24 mouse cellular contexts compared by ENCODE assay signal in genomic region chr12:88473796-88474195, GRCm38 (mm10).
"Had no signal": no experiment of that assay in that cellular context is flagged by ENCODE, and none has a peak within 500 bp of the region (broad histone marks: within the 10 kb centered on the region; RNA-seq: fewer than 3 reads in every experiment).

No protein-coding gene starts in this region.

- H3K9me3 ChIP-seq: heart, embryonic 10.5 days; heart, embryonic 12.5 days; hindbrain, embryonic 13.5 days; hindbrain, embryonic 15.5 days; kidney, embryonic 15.5 days; limb, embryonic 13.5 days; limb, embryonic 15.5 days; liver, embryonic 12.5 days had no signal

- H3K4me3 ChIP-seq: heart, embryonic 10.5 days; heart, embryonic 12.5 days; hindbrain, embryonic 13.5 days; hindbrain, embryonic 15.5 days; kidney, embryonic 15.5 days; limb, embryonic 13.5 days; limb, embryonic 15.5 days; liver, embryonic 12.5 days had no signal

- H3K4me1 ChIP-seq: heart, embryonic 10.5 days; heart, embryonic 12.5 days; hindbrain, embryonic 13.5 days; hindbrain, embryonic 15.5 days; kidney, embryonic 15.5 days; limb, embryonic 13.5 days; limb, embryonic 15.5 days had no signal

- DNase-seq: gastrocnemius, postnatal 14 days; gastrocnemius, postnatal 36 days; heart, adult 18-20 months; heart, postnatal 10 days; kidney, adult 11 months; kidney, adult 2 months; kidney, adult 9 months; kidney, postnatal 14 days; kidney, postnatal 36 days; layer of hippocampus, adult 9-11 months; layer of hippocampus, postnatal 36 days; left cerebral cortex, postnatal 4 days had no signal

- H3K4me2 ChIP-seq: heart, embryonic 12.5 days; hindbrain, embryonic 13.5 days; hindbrain, embryonic 15.5 days; kidney, embryonic 15.5 days; limb, embryonic 13.5 days; limb, embryonic 15.5 days; liver, embryonic 12.5 days had no signal

- H3K36me3 ChIP-seq: heart, embryonic 10.5 days; heart, embryonic 12.5 days; hindbrain, embryonic 13.5 days; hindbrain, embryonic 15.5 days; kidney, embryonic 15.5 days; limb, embryonic 13.5 days; limb, embryonic 15.5 days; liver, embryonic 12.5 days had no signal

- H3K27ac ChIP-seq: heart, embryonic 10.5 days; hindbrain, embryonic 13.5 days; hindbrain, embryonic 15.5 days; hindbrain, postnatal 0 days; kidney, embryonic 15.5 days; kidney, postnatal 0 days; limb, embryonic 13.5 days; limb, embryonic 15.5 days; liver, embryonic 12.5 days; liver, embryonic 14.5 days had no signal

- ATAC-seq: hindbrain, postnatal 0 days; intestine, embryonic 16.5 days; liver, embryonic 12.5 days had no signal

- H3K9ac ChIP-seq: heart, embryonic 12.5 days; hindbrain, embryonic 13.5 days; hindbrain, embryonic 15.5 days; kidney, embryonic 15.5 days; limb, embryonic 13.5 days; limb, embryonic 15.5 days; liver, embryonic 12.5 days; liver, embryonic 14.5 days had no signal

- H3K27me3 ChIP-seq: heart, embryonic 12.5 days; hindbrain, embryonic 13.5 days; hindbrain, embryonic 15.5 days; kidney, embryonic 15.5 days; limb, embryonic 13.5 days; limb, embryonic 15.5 days; liver, embryonic 12.5 days had no signal
